Mouse (Mus musculus) CH12.LX (cell line): ENCODE measurements at regions not wholly inside any gene's neighbourhood (a gene's known extent, or its start where the extent isn't known, plus 50 kb on each side); places are given as distances from the start of the nearest gene placed in this dataset.

Source experiments
- DNase-seq: peaks from one replicate; pipeline ENCODE4 v3.0.0-alpha.2; 2013; ENCODE audit errors: extremely low read depth
- H3K27ac ChIP-seq: 2 replicates; pipeline ENCODE4 v1.5.1; 2012; ENCODE audit warnings: low read depth, mild to moderate bottlenecking, control low read depth, moderate library complexity; ENCODE audit not compliant: insufficient read depth
- H3K27me3 ChIP-seq: replicated peaks from 2 replicates; pipeline ENCODE3; 2012; ENCODE audit warnings: inconsistent platforms
- H3K36me3 ChIP-seq, 2 experiments: replicated peaks in 1 of 2; 2 replicates each; pipeline versions ENCODE3 to v1.6.1; 2012; ENCODE audit warnings: inconsistent platforms in 1 of 2, low read length in 1 of 2, mild to moderate bottlenecking in 1 of 2, mixed read lengths in 1 of 2, moderate library complexity in 1 of 2; ENCODE audit not compliant: control insufficient read depth in 1 of 2, insufficient read depth in 1 of 2
- H3K4me1 ChIP-seq, 2 experiments: 2 replicates each; pipeline ENCODE4 v1.6.1; 2012; ENCODE audit warnings: inconsistent platforms in 1 of 2, moderate library complexity in 1 of 2; ENCODE audit not compliant: insufficient read depth in 2 of 2, control insufficient read depth in 1 of 2
- H3K4me2 ChIP-seq: 2 replicates; pipeline ENCODE4 v1.6.1; 2012; ENCODE audit warnings: low read depth, mild to moderate bottlenecking, control low read depth; ENCODE audit not compliant: poor library complexity, insufficient read depth, severe bottlenecking
- H3K4me3 ChIP-seq, 3 experiments: fragments of 150-350 bp in 1 of 3; sonication (generic) in 1 of 3; replicated peaks in 1 of 3; 2 replicates each; pipeline versions ENCODE3 to v1.5.1; 2011 to 2012; ENCODE audit warnings: low read depth in 2 of 3, low read length in 2 of 3, mild to moderate bottlenecking in 2 of 3, moderate library complexity in 2 of 3, control low read depth in 1 of 3, improper control_type of control experiment in 1 of 3, inconsistent platforms in 1 of 3, mixed read lengths in 1 of 3; ENCODE audit not compliant: poor library complexity in 1 of 3
- H3K79me2 ChIP-seq: replicated peaks from 2 replicates; pipeline ENCODE4 v1.6.1; 2012; ENCODE audit warnings: mild to moderate bottlenecking, moderate library complexity; ENCODE audit not compliant: control insufficient read depth, poor library complexity, insufficient read depth, severe bottlenecking; ENCODE audit errors: extremely low read depth
- H3K9ac ChIP-seq: 2 replicates; pipeline ENCODE4 v1.6.1; 2012; ENCODE audit warnings: low read depth, mild to moderate bottlenecking, control low read depth, moderate library complexity; ENCODE audit not compliant: insufficient read depth
- H3K9me3 ChIP-seq: replicated peaks from 2 replicates; pipeline ENCODE3; 2012; ENCODE audit warnings: low read length, inconsistent platforms, mixed read lengths
- BHLHE40 ChIP-seq: IDR thresholded peaks from 2 replicates; pipeline ENCODE4 v1.6.1; 2011; ENCODE audit warnings: mild to moderate bottlenecking, low read depth, low read length, improper control_type of control experiment
- CHD1 ChIP-seq: IDR thresholded peaks from 2 replicates; pipeline ENCODE4 v1.6.1; 2012; ENCODE audit warnings: low read depth, low read length, improper control_type of control experiment, inconsistent platforms
- E2F4 ChIP-seq: IDR thresholded peaks from 2 replicates; pipeline ENCODE4 v1.6.1; 2011; ENCODE audit warnings: low read depth, low read length, improper control_type of control experiment; ENCODE audit not compliant: insufficient replicate concordance
- ELF1 ChIP-seq: IDR thresholded peaks from 2 replicates; pipeline ENCODE4 v1.6.1; 2014; ENCODE audit warnings: low read depth, mild to moderate bottlenecking, inconsistent platforms, low read length, improper control_type of control experiment
- ETS1 ChIP-seq: conservative IDR thresholded peaks from 2 replicates; pipeline ENCODE4 v1.6.1; 2012; ENCODE audit warnings: low read depth, mild to moderate bottlenecking, inconsistent platforms, low read length, improper control_type of control experiment, moderate library complexity
- HCFC1 ChIP-seq: IDR thresholded peaks from 2 replicates; pipeline ENCODE4 v1.6.1; 2012; ENCODE audit warnings: low read depth, mild to moderate bottlenecking, inconsistent platforms, low read length, improper control_type of control experiment
- MAX ChIP-seq: IDR thresholded peaks from 2 replicates; pipeline ENCODE4 v1.6.1; 2011; ENCODE audit warnings: low read length, improper control_type of control experiment
- MAZ ChIP-seq: IDR thresholded peaks from 2 replicates; pipeline ENCODE4 v1.6.1; 2012; ENCODE audit warnings: low read depth, mild to moderate bottlenecking, inconsistent platforms, low read length, improper control_type of control experiment, moderate library complexity
- MXI1 ChIP-seq: IDR thresholded peaks from 2 replicates; pipeline ENCODE4 v1.6.1; 2011; ENCODE audit warnings: mild to moderate bottlenecking, low read depth, low read length, improper control_type of control experiment
- MYC ChIP-seq: IDR thresholded peaks from 2 replicates; pipeline ENCODE4 v1.6.1; 2011; ENCODE audit warnings: low read depth, mild to moderate bottlenecking, improper control_type of control experiment, low read length
- POLR2A ChIP-seq: IDR thresholded peaks from 2 replicates; pipeline ENCODE4 v1.6.1; 2011; ENCODE audit warnings: low read depth, mild to moderate bottlenecking, improper control_type of control experiment, low read length
- POLR2AphosphoS2 ChIP-seq: IDR thresholded peaks from 2 replicates; pipeline ENCODE4 v1.6.1; 2011; ENCODE audit warnings: low read depth, low read length, improper control_type of control experiment
- SIN3A ChIP-seq: IDR thresholded peaks from 2 replicates; pipeline ENCODE4 v1.6.1; 2012; ENCODE audit warnings: low read length, improper control_type of control experiment, inconsistent platforms
- SMC3 ChIP-seq: IDR thresholded peaks from 2 replicates; pipeline ENCODE4 v1.6.1; 2011; ENCODE audit warnings: low read depth, low read length, improper control_type of control experiment
- UBTF ChIP-seq: IDR thresholded peaks from 2 replicates; pipeline ENCODE4 v1.6.1; 2012; ENCODE audit warnings: low read depth, mild to moderate bottlenecking, inconsistent platforms, low read length, improper control_type of control experiment, moderate library complexity
- ZC3H11A ChIP-seq: IDR thresholded peaks from 2 replicates; pipeline ENCODE4 v1.6.1; 2012; ENCODE audit warnings: low read depth, mild to moderate bottlenecking, inconsistent platforms, low read length, improper control_type of control experiment
- ZKSCAN1 ChIP-seq: IDR thresholded peaks from 2 replicates; pipeline ENCODE4 v1.6.1; 2012; ENCODE audit warnings: low read depth, inconsistent platforms, low read length, improper control_type of control experiment, borderline replicate concordance
- ZMIZ1 ChIP-seq: IDR thresholded peaks from 2 replicates; pipeline ENCODE4 v1.6.1; 2012; ENCODE audit warnings: low read depth, mild to moderate bottlenecking, inconsistent platforms, low read length, improper control_type of control experiment
- ZNF384 ChIP-seq: IDR thresholded peaks from 2 replicates; pipeline ENCODE4 v1.6.1; 2012; ENCODE audit warnings: low read depth, low read length, improper control_type of control experiment, inconsistent platforms
- dilution Hi-C: fragments of 300-500 bp; cut with MboI; formaldehyde crosslinking; loops from 2 replicates; pipeline ENCODE4 v1.14.3; 2020; ENCODE audit warnings: low sequenced_read_pairs; ENCODE audit not compliant: extremely low pct_unique_long_range_greater_than_20kb, extremely low pct_ligation_motif_present
- in situ Hi-C: fragments of 300-500 bp; cut with MboI; formaldehyde crosslinking; loops from 3 replicates; pipeline ENCODE4 v1.14.3; 2019; ENCODE audit warnings: low sequenced_read_pairs, low pct_ligation_motif_present, low pct_unique_long_range_greater_than_20kb, mixed read lengths

DNA sequence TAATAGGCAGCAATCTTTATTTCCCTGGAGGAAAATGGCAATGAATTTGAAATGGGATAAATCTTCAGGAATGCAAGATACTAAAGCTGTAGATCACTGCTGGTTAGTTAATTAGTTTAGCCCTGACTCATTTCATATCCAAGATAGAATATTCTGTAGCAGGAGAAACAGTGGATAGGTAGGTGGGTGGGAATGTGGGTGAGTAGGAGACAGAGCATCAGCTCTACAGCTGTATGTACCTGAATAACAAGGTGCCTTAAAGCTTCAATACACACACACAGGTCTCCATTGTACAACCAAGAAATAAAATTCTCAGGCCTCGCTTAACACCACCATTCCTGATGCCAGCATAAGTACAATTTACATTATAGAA lies 83.0 kb upstream of the Gm11232 start:
- H3K27ac ChIP-seq, result no peak overlapping the region
- no peaks in the 10 kb centered on the region for H3K27me3 ChIP-seq
- H3K4me3 ChIP-seq, result no peak overlapping the region
- no peak overlapping the region for H3K9ac ChIP-seq
- TF ChIP-seq SIN3A (no peak), MYC (no peak), MXI1 (no peak), MAZ (no peak)
- in situ Hi-C loops, result no loop called here
- DNase-seq, result no peak
- H3K79me2 ChIP-seq, result no peaks in the 10 kb centered on the region
- H3K36me3 ChIP-seq, result no peaks in the 10 kb centered on the region
- H3K4me2 ChIP-seq, result no peak overlapping the region
- H3K9me3 ChIP-seq, result peaks cover 62% of the 10 kb centered on the region
- dilution Hi-C loops, result no loop called here
- no peaks in the 10 kb centered on the region for H3K4me1 ChIP-seq

DNA sequence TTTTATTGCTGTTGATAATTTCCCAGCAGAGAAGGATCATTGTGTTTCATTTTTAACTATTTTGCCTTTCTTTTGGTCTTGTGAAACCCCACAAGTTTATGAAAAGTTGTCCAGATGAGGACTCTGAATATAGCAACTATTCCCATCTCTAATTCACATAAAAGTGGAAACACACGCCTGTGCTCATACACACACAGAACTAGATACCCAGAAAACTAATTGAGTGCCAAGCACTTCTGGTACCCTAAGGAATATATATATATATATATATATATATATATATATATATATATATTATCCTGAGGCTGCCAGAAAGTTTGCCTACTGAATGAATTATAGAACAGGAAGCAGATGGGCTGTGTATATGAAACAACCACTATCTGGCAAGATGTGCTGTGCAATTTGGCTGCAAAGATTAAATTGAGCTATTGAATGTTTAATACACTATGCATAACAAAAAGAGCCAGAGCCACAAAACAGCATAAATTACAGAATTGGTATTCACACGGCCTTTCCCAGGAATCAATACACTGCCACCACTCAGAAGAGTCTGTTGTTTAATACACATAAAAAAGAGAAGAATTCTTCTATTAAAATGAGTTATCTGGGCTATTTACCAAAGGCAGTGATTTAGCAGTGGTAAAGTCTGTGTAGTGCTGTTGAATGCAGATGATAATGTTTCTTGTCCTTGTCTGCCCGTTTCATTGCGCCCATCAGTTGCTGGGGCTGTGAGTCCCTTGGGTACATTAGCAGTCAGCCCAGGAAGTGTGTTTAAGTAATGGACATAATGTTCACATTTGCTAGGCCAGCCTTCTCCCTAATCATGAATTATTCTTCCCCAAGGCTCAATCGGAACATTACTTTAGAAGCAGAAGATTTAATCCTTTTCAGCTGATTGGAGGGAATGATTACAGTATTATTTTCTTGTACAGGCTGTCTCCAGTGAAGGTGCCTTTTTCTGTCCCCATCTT lies 82.3 kb upstream of the Gm11232 start:
- Histone ChIP-seq H3K79me2 (no peaks in the 10 kb centered on the region), H3K4me3 (no peak overlapping the region), H3K36me3 (no peaks in the 10 kb centered on the region), H3K4me1 (no peaks in the 10 kb centered on the region)
- in situ Hi-C loops, result no loop called here
- no peak for DNase-seq
- TF ChIP-seq ZKSCAN1 (no peak), BHLHE40 (no peak), SMC3 (no peak), POLR2A (no peak), POLR2AphosphoS2 (no peak), ZC3H11A (no peak)
- TF ChIP-seq, all 38 proteins: peak for 0
- Histone ChIP-seq H3K9me3 (peaks cover 61% of the 10 kb centered on the region), H3K27me3 (no peaks in the 10 kb centered on the region), H3K4me2 (no peak overlapping the region), H3K9ac (no peak overlapping the region), H3K27ac (no peak overlapping the region)
- dilution Hi-C loops, result no loop called here

DNA sequence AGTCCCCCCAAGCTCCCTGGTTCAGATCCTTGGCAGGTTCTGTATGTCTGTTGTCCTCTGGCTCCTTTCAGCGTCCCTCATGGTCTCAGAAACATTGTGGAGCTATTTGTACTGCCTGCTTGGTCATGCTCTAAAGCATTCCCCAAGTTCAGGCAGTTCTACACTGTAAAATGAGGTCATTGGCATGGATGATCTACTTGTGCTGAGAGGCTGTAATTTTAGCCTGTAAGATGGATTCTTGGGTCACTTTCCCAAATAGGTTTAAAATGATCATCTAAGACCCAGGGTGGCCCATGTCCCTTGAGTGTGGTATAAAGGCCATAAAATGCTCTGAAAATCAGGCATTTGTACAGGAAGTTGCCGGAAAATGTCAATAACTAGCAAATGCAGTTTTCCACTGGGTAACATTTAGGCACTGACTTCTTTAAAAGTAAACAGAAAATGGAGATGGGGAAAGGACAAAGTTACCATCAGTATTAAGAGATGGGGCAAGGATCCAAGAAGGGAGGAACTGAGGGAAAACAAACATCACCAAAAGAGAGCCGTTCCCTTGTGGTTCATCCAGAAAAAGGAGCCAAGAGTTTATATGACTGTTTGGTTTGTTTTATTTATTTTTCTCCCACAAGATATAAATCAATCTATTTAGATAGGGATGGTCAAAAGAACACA lies 81.5 kb upstream of the Gm11232 start:
- Histone ChIP-seq H3K9me3 (peaks cover 62% of the 10 kb centered on the region), H3K27ac (no peak overlapping the region), H3K4me3 (no peak overlapping the region), H3K36me3 (no peaks in the 10 kb centered on the region), H3K27me3 (no peaks in the 10 kb centered on the region), H3K4me1 (no peaks in the 10 kb centered on the region), H3K9ac (no peak overlapping the region), H3K4me2 (no peak overlapping the region), H3K79me2 (no peaks in the 10 kb centered on the region)
- dilution Hi-C loops (no loop called here), in situ Hi-C loops (no loop called here)
- TF ChIP-seq CHD1 (no peak), ZNF384 (no peak), HCFC1 (no peak), BHLHE40 (no peak), ZMIZ1 (no peak), E2F4 (no peak), UBTF (no peak), ELF1 (no peak), ZKSCAN1 (no peak), POLR2A (no peak), ETS1 (no peak), ZC3H11A (no peak), MAZ (no peak), POLR2AphosphoS2 (no peak), MAX (no peak)
- no peak for DNase-seq
